Mouse (Mus musculus) embryonic facial prominence, embryonic 12.5 days (tissue): Measurements from ENCODE around the gene Zfp61. TPM values are rescaled to one million over a fixed set of nuclear protein-coding genes. Genes with fewer than 3 reads are reported as not detected.

Source experiments
- ATAC-seq: fragments of 200-750 bp; cut with Nextera tagmentation; 2 replicates; pipeline ENCODE4 v1.8.0; 2017; ENCODE audit not compliant: insufficient number of reproducible peaks, insufficient read depth, low FRiP score, low TSS enrichment
- H3K27ac ChIP-seq: fragments of 300-500 bp; sonication (generic); 2 replicates; pipeline ENCODE4 v1.5.1; 2016; ENCODE audit warnings: mild to moderate bottlenecking
- H3K27me3 ChIP-seq: fragments of 300-500 bp; sonication (generic); 2 replicates; pipeline ENCODE4 v1.6.1; 2016; ENCODE audit warnings: mild to moderate bottlenecking, moderate library complexity
- H3K36me3 ChIP-seq: fragments of 300-500 bp; sonication (generic); 2 replicates; pipeline ENCODE4 v1.6.1; 2016; ENCODE audit warnings: mild to moderate bottlenecking
- H3K4me1 ChIP-seq: fragments of 300-500 bp; sonication (generic); 2 replicates; pipeline ENCODE4 v1.6.1; 2016
- H3K4me2 ChIP-seq: fragments of 300-500 bp; sonication (generic); replicated peaks from 2 replicates; pipeline ENCODE4 v1.6.1; 2016; ENCODE audit warnings: mild to moderate bottlenecking, moderate library complexity
- H3K4me3 ChIP-seq: fragments of 300-500 bp; sonication (generic); 2 replicates; pipeline ENCODE4 v1.5.1; 2016; ENCODE audit warnings: mild to moderate bottlenecking
- H3K9ac ChIP-seq: fragments of 300-500 bp; sonication (generic); 2 replicates; pipeline ENCODE4 v1.6.1; 2016; ENCODE audit warnings: mild to moderate bottlenecking, moderate library complexity
- H3K9me3 ChIP-seq: fragments of 300-500 bp; sonication (generic); 2 replicates; pipeline ENCODE4 v1.6.1; 2016; ENCODE audit warnings: mild to moderate bottlenecking, moderate library complexity
- WGBS: fragments of 180-500 bp; shearing (Covaris S2); methylation state at CpG from one replicate; pipeline ENCODE4 v1.1.7; 2016; 5-methylcytosine and 5-hydroxymethylcytosine counted together
- polyA plus RNA-seq: library from polyadenylated mRNA; unstranded; fragments of >200 nt; fragmentation: Nextera tagmentation; extraction: Ambion mirVana; gene quantifications from 2 replicates; pipeline ENCODE4 v1.2.1, GENCODE M21; 2016

The Zfp61 gene
- polyA plus RNA-seq, 1 experiment from 2014 or later = 63.1 TPM

DNA sequence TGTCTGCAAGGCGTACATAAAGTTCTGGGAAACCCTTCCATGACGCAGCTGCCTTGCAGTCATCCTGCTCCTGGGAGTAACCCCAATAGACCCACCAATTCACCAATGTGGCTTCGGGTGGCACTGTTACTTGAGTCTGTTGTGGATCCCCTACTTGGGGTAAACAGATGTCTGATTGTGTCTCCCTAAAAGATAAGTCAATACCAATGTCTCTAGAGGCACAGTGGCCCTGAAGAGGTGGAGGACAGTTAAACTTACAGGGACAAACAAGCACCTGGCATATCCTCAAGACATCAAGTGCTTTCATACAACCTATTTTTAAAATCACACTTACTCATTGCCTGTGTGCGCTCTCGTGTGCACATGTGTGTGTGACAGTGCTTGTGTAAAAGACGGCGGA lies 5.7 kb downstream of the Zfp61 start:
- Histone ChIP-seq H3K4me3 (no peak overlapping the region), H3K4me1 (peaks cover 9% of the 10 kb centered on the region; the same call in 1 of the 2 replicates), H3K9ac (no peak overlapping the region), H3K27me3 (no peaks in the 10 kb centered on the region), H3K9me3 (no peaks in the 10 kb centered on the region), H3K36me3 (peaks cover 67% of the 10 kb centered on the region), H3K4me2 (no peak overlapping the region), H3K27ac (no peak overlapping the region)
- no peak for ATAC-seq
- WGBS = 98% methylated on average over 7 of the region's 7 CpGs

- Histone ChIP-seq H3K4me1 (peaks cover 9% of the 10 kb centered on the region; the same call in 1 of the 2 replicates), H3K4me2 (no peak overlapping the region), H3K9ac (no peak overlapping the region), H3K4me3 (no peak overlapping the region), H3K27ac (no peak overlapping the region), H3K27me3 (no peaks in the 10 kb centered on the region), H3K9me3 (no peaks in the 10 kb centered on the region), H3K36me3 (peaks cover 74% of the 10 kb centered on the region)
- ATAC-seq = no peak
- WGBS = 96% methylated on average over 4 of the region's 4 CpGs
Measured at GRCm38 (mm10) chr7:24294763-24295162, 6.3 kb downstream of the Zfp61 start.

GRCm38 (mm10) chr7:24293061-24293851 lies 7.8 kb downstream of the Zfp61 start:
- no peaks in the 10 kb centered on the region for H3K27me3 ChIP-seq
- peaks cover 85% of the 10 kb centered on the region for H3K36me3 ChIP-seq
- no peak overlapping the region for H3K27ac ChIP-seq
- H3K4me2 ChIP-seq = no peak overlapping the region
- H3K4me3 ChIP-seq = no peak overlapping the region
- H3K9me3 ChIP-seq = no peaks in the 10 kb centered on the region
- H3K9ac ChIP-seq = no peak overlapping the region
- 85% methylated on average over 12 of the region's 12 CpGs for WGBS
- no peak for ATAC-seq
- H3K4me1 ChIP-seq = peaks cover 9% of the 10 kb centered on the region; the same call in 1 of the 2 replicates

DNA sequence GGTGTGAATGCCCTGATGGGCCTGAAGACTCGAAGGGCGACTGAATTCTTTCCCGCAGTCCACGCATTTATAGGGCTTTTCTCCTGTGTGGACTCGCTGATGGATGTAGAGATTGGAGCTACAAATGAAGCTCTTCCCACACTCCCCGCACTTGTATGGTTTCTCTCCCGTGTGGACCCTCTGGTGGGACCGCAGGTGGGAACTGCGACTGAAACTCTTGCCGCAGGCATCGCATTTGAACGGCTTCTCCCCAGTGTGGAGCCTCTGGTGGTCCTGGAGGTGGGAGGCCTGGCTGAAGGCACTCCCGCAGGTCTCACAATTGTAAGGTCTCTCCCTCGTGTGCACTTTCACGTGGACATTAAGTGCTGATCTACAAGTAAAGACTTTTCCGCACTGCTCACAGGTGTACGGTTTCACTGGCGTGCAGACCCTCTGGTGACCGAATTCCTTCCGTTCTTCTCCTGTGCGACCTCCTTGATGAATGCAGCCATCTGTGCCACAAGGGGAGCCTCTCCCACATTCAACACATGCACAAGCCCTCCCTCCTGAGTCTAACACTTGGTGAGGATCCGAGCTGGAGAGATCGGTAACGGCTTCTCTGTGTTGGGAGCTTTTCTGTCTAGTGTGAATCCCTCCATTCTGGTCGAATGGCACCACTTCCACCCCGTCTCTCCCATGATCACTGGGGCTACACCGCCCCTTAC lies 9.5 kb downstream of the Zfp61 start:
- H3K27ac ChIP-seq = no peak overlapping the region
- no peak overlapping the region for H3K4me2 ChIP-seq
- no peaks in the 10 kb centered on the region for H3K9me3 ChIP-seq
- H3K27me3 ChIP-seq = no peaks in the 10 kb centered on the region
- ATAC-seq = no peak
- 90% methylated on average over 27 of the region's 27 CpGs for WGBS
- H3K4me1 ChIP-seq = no peaks in the 10 kb centered on the region
- no peak overlapping the region for H3K4me3 ChIP-seq
- H3K36me3 ChIP-seq = peaks cover 97% of the 10 kb centered on the region
- H3K9ac ChIP-seq = no peak overlapping the region

- H3K9me3 ChIP-seq = no peaks in the 10 kb centered on the region
- ATAC-seq = no peak
- no peak overlapping the region for H3K4me2 ChIP-seq
- no peak overlapping the region for H3K4me3 ChIP-seq
- no peaks in the 10 kb centered on the region for H3K27me3 ChIP-seq
- 94% methylated on average over 4 of the region's 4 CpGs for WGBS
- H3K27ac ChIP-seq = no peak overlapping the region
- peaks cover 84% of the 10 kb centered on the region for H3K36me3 ChIP-seq
- H3K4me1 ChIP-seq = no peaks in the 10 kb centered on the region
- H3K9ac ChIP-seq = no peak overlapping the region
Measured at GRCm38 (mm10) chr7:24290106-24290693, 10.8 kb downstream of the Zfp61 start.

DNA sequence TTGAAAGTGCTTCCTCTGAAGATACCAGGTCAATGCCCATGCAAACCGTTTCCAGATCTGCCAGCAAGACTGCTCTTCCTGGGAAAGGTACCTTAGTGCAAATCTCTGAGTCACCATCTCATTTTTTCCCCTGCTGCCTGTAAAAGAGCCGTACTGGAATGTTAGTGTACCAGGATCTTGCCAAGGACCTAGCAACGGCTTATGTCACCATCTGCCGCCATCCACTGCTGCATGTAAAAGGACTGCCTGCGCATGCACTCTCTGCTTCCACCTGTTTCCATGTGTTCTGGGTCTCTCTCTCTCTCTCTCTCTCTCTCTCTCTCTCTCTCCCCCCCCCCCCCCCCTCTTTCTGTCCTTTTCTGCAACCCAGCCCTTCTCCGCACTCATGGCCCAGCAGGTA lies 12.5 kb downstream of the Zfp61 start:
- H3K4me3 ChIP-seq = no peak overlapping the region
- 93% methylated on average over 6 of the region's 6 CpGs for WGBS
- no peaks in the 10 kb centered on the region for H3K9me3 ChIP-seq
- H3K4me1 ChIP-seq = no peaks in the 10 kb centered on the region
- no peak overlapping the region for H3K9ac ChIP-seq
- H3K4me2 ChIP-seq = no peak overlapping the region
- ATAC-seq = no peak
- no peaks in the 10 kb centered on the region for H3K27me3 ChIP-seq
- H3K27ac ChIP-seq = no peak overlapping the region
- peaks cover 67% of the 10 kb centered on the region for H3K36me3 ChIP-seq

- Histone ChIP-seq H3K36me3 (peaks cover 58% of the 10 kb centered on the region), H3K4me2 (no peak overlapping the region), H3K9ac (no peak overlapping the region), H3K27ac (no peak overlapping the region), H3K27me3 (no peaks in the 10 kb centered on the region), H3K4me1 (no peaks in the 10 kb centered on the region), H3K9me3 (no peaks in the 10 kb centered on the region), H3K4me3 (no peak overlapping the region)
- no peak for ATAC-seq
- WGBS = 84% methylated on average over 5 of the region's 5 CpGs
Measured at GRCm38 (mm10) chr7:24287670-24288069, 13.4 kb downstream of the Zfp61 start.

DNA sequence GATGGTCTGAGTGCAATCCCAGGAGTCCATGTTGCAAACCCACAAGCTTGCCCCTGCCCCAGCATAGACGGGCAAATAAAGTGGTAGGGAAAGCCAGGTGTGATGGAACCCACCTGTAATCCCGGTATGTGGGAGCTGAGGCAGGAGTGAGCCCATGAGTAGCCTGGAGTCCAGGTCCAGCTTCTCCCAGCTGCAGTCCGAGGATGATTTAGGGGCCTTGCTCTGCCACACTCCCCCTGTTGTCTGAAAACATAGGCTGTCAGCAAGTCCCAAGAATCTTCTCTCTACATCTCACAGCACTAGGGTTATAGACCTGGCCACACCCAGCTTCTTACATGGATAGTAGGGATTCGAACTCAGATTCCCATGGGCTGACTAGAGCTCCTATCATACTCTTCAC lies 14.1 kb downstream of the Zfp61 start:
- Histone ChIP-seq H3K27ac (no peak overlapping the region), H3K9me3 (no peaks in the 10 kb centered on the region), H3K4me1 (no peaks in the 10 kb centered on the region), H3K4me3 (no peak overlapping the region), H3K9ac (no peak overlapping the region), H3K4me2 (no peak overlapping the region), H3K27me3 (no peaks in the 10 kb centered on the region), H3K36me3 (peaks cover 51% of the 10 kb centered on the region)
- WGBS = 78% methylated on average over 4 of the region's 4 CpGs
- no peak for ATAC-seq

DNA sequence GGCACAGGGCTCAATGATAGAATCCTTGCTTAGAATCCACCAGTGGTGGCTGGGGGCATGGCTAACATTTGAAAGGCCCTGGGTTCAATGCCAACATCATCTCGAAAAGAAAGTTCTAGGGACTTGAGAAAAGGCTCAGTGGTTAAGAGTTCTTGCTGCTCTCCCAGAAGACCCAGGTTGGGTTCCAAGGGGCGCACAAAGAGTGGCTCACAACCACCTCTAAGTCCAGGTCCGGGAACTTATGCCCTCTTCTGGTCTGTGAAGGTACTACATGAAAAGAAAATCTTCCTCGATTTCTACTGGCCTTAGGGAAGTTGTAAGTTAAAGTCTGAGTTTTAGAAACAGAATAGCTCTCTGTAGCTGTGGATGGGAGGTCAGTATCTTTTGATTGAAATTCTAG lies 14.9 kb downstream of the Zfp61 start:
- H3K4me3 ChIP-seq = no peak overlapping the region
- H3K4me2 ChIP-seq = no peak overlapping the region
- no peaks in the 10 kb centered on the region for H3K9me3 ChIP-seq
- no peak overlapping the region for H3K9ac ChIP-seq
- no peak overlapping the region for H3K27ac ChIP-seq
- 56% methylated on average over 4 of the region's 4 CpGs for WGBS
- no peak for ATAC-seq
- peaks cover 43% of the 10 kb centered on the region for H3K36me3 ChIP-seq
- H3K4me1 ChIP-seq = no peaks in the 10 kb centered on the region
- no peaks in the 10 kb centered on the region for H3K27me3 ChIP-seq

- H3K36me3 ChIP-seq = peaks cover 5% of the 10 kb centered on the region; the same call in 1 of the 2 replicates
Measured at GRCm38 (mm10) chr7:24280858-24281145, 20.2 kb downstream of the Zfp61 start.

DNA sequence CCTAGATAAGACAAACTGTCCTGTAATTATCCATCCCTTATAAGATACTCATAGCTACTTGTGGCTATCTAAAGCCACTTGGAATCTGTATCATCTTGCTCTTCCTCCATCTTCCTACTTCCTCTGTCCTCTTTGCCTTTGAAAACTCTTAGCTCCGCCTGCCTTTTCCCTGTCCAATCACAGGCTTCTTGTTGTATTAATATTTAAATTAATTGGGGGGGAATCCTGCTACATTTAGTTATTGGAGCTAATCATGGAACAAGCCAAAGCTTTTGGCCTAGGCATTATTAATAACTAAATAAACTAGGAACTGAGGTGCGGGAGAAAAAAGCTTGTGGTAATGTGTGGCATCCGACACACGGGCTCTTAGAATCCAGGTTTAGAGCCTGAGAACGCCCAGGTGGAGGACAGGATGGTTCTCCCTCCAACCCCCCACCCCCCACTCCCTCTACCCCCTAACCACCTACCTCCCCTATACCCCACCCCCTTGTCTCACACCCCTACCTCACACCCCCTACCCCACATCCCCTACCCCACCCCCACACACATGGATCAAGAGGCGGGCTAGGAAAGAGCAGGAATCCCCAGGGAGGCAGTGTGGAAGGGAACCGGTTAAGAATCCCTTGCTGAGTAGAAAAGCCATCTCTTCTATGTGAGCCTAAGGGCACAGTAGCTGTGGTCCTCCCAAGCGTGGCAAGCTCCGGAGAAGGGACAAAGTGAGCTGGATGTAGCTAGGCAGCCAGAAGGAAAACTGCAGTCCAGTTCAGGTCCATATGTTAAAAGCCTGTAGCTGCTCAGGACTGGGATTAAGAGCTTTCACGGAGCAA lies 20.8 kb downstream of the Zfp61 start:
- whole genome bisulfite sequencing = 53% methylated on average over 10 of the region's 10 CpGs
- H3K9me3 ChIP-seq = no peaks in the 10 kb centered on the region
- no peak overlapping the region for H3K4me2 ChIP-seq
- no peak overlapping the region for H3K9ac ChIP-seq
- H3K27ac ChIP-seq = no peak overlapping the region
- no peak overlapping the region for H3K4me3 ChIP-seq
- H3K27me3 ChIP-seq = no peaks in the 10 kb centered on the region
- peaks cover 10% of the 10 kb centered on the region for H3K36me3 ChIP-seq
- H3K4me1 ChIP-seq = no peaks in the 10 kb centered on the region
- ATAC-seq = no peak

More at GRCm38 (mm10) chr7:24280858-24281145, 20.2 kb downstream of the Zfp61 start:
- no peaks in the 10 kb centered on the region for H3K4me1 ChIP-seq
- H3K4me3 ChIP-seq = no peak overlapping the region
- no peak overlapping the region for H3K4me2 ChIP-seq
- H3K27ac ChIP-seq = no peak overlapping the region
- H3K9me3 ChIP-seq = no peaks in the 10 kb centered on the region
- H3K27me3 ChIP-seq = no peaks in the 10 kb centered on the region
- 53% methylated on average over 4 of the region's 4 CpGs for WGBS
- ATAC-seq = no peak
- H3K9ac ChIP-seq = no peak overlapping the region
